Comparison of ENCODE assay signal across 15 mouse cellular contexts in the genomic region with DNA sequence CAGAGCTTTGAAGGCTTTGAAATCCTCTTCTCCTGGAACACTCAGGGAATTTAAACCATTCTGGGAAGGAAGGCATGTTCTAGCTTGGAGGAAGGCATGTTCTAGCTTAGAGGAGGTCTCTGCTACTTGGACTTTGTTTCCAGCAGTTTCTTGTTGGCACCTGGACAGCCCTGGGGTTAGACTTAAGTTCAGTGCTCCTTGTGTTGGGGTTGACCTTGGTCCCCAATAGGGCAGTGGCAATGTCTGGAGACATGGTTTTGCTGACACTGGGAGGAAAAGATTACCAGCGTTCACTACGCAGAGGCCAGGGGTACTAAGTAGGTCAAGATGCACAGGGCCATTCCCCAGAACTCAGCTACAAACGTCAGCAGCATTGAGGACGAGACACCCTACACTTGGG. TPM values are rescaled to one million over a fixed set of nuclear protein-coding genes. Genes with fewer than 3 reads are reported as not detected.
"Had no signal": no experiment of that assay in that cellular context is flagged by ENCODE, and none has a peak within 500 bp of the region (broad histone marks: within the 10 kb centered on the region; RNA-seq: fewer than 3 reads in every experiment).

No protein-coding gene starts in this region.

- H3K9ac ChIP-seq: lung, embryonic 14.5 days; midbrain, embryonic 12.5 days; neural tube, embryonic 13.5 days; neural tube, embryonic 15.5 days had no signal

- H3K27ac ChIP-seq: midbrain, embryonic 10.5 days; midbrain, embryonic 12.5 days; neural tube, embryonic 13.5 days; neural tube, embryonic 15.5 days had no signal

- DNase-seq: midbrain, embryonic 14.5 days; retina, postnatal 1 day; right cerebral cortex, adult 18-20 months; right cerebral cortex, postnatal 25 days; right cerebral cortex, postnatal 4 days; thymus, adult 18-20 months had no signal

- H3K4me1 ChIP-seq: midbrain, embryonic 12.5 days had no signal

- ATAC-seq: midbrain, embryonic 16.5 days had no signal

- H3K27me3 ChIP-seq: neural tube, embryonic 15.5 days had no signal

- H3K9me3 ChIP-seq: midbrain, embryonic 10.5 days; midbrain, embryonic 12.5 days; neural tube, embryonic 13.5 days; neural tube, embryonic 15.5 days had no signal

- H3K4me3 ChIP-seq: midbrain, embryonic 10.5 days; midbrain, embryonic 12.5 days; myocyte; neural tube, embryonic 13.5 days; neural tube, embryonic 15.5 days had no signal

- H3K4me2 ChIP-seq: lung, embryonic 14.5 days; midbrain, embryonic 12.5 days; neural tube, embryonic 13.5 days; neural tube, embryonic 15.5 days had no signal

- H3K36me3 ChIP-seq: midbrain, embryonic 10.5 days; midbrain, embryonic 12.5 days; neural tube, embryonic 13.5 days; neural tube, embryonic 15.5 days had no signal

RNA-seq across cellular contexts. Expression of a gene that starts 38.0 kb away (rescaled TPM):
- polyA plus RNA-seq: lung, embryonic 16.5 days; myocyte; small intestine, adult 2 months had no signal
